Mouse (Mus musculus) hindbrain, embryonic 12.5 days (tissue): ENCODE results near the gene Slc44a5. TPM values are rescaled to one million over a fixed set of nuclear protein-coding genes. Genes with fewer than 3 reads are reported as not detected.

ENCODE experiments used
- ATAC-seq: fragments of 200-750 bp; cut with Nextera tagmentation; 2 replicates; pipeline ENCODE4 v1.8.0; 2017; ENCODE audit warnings: moderate TSS enrichment; ENCODE audit not compliant: low FRiP score
- H3K27ac ChIP-seq: fragments of 300-500 bp; sonication (generic); 2 replicates; pipeline ENCODE4 v1.5.1; 2016; ENCODE audit warnings: mild to moderate bottlenecking
- H3K27me3 ChIP-seq: fragments of 300-500 bp; sonication (generic); 2 replicates; pipeline ENCODE4 v1.6.1; 2016; ENCODE audit warnings: mild to moderate bottlenecking
- H3K36me3 ChIP-seq: fragments of 300-500 bp; sonication (generic); 2 replicates; pipeline ENCODE4 v1.6.1; 2016; ENCODE audit warnings: mild to moderate bottlenecking
- H3K4me1 ChIP-seq: fragments of 300-500 bp; sonication (generic); 2 replicates; pipeline ENCODE4 v1.6.1; 2016
- H3K4me2 ChIP-seq: fragments of 300-500 bp; sonication (generic); replicated peaks from 2 replicates; pipeline ENCODE4 v1.6.1; 2016; ENCODE audit warnings: mild to moderate bottlenecking
- H3K4me3 ChIP-seq: fragments of 300-500 bp; sonication (generic); 2 replicates; pipeline ENCODE4 v1.5.1; 2016; ENCODE audit warnings: mild to moderate bottlenecking
- H3K9ac ChIP-seq: fragments of 300-500 bp; sonication (generic); 2 replicates; pipeline ENCODE4 v1.6.1; 2016; ENCODE audit warnings: mild to moderate bottlenecking, moderate library complexity
- H3K9me3 ChIP-seq: fragments of 300-500 bp; sonication (generic); replicated peaks from 2 replicates; pipeline ENCODE4 v1.6.1; 2016; ENCODE audit warnings: mild to moderate bottlenecking
- WGBS: fragments of 180-500 bp; shearing (Covaris S2); methylation state at CpG from one replicate; pipeline ENCODE4 v1.1.7; 2016; 5-methylcytosine and 5-hydroxymethylcytosine counted together
- polyA plus RNA-seq: library from polyadenylated mRNA; unstranded; fragments of >200 nt; fragmentation: Nextera tagmentation; extraction: Ambion mirVana; gene quantifications from 2 replicates; pipeline ENCODE4 v1.2.1, GENCODE M21; 2016

Slc44a5 gene
- polyA plus RNA-seq, 1 experiment from 2014 or later = 5.7 TPM

DNA sequence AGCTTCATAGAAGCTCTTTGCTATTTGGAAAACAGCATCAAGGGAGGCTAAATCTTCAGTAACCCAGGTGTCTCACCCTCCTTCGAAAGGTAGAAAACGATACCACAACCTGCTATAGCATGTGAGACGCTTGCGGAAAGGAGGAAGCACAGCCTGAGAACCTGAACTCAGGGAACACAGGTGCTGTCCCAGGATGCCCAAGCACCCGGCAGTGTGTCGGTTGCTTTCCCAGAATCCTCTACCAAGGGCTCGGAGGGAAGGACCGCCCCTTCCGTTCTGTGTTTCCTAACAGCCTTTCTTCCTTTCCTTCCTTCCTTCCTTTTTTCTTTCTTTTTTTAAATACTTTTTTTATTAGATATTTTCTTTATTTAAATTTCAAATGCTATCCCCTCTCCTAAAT lies 326.8 kb downstream of the Slc44a5 start:
- no peak overlapping the region for H3K4me2 ChIP-seq
- H3K27ac ChIP-seq = no peak overlapping the region
- WGBS = 89% methylated on average over 9 of the region's 9 CpGs
- no peaks in the 10 kb centered on the region for H3K27me3 ChIP-seq
- no peak overlapping the region for H3K4me3 ChIP-seq
- H3K9ac ChIP-seq = no peak overlapping the region
- no peak for ATAC-seq
- H3K4me1 ChIP-seq = no peaks in the 10 kb centered on the region
- H3K36me3 ChIP-seq = no peaks in the 10 kb centered on the region
- H3K9me3 ChIP-seq = no peaks in the 10 kb centered on the region

DNA sequence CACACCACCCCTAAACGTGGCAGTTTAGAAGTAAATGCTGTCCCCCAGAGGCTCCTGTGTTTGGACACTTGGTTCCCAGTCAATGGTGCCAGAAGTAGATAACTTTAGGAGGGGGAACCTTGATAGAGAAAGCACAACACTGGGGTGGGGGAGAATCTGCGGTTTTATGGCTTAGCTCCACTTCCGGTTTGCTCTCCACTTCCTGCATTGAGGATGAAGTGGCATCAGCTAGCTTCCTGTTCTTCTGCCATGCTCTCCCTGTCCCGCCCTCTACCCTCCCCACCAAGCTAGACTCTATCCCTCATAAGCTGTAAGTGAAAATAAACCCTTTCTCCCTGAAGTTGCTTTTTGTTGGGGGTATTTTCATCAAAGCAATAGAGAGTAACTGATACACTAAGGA lies 327.9 kb downstream of the Slc44a5 start:
- Histone ChIP-seq H3K4me3 (no peak overlapping the region), H3K4me1 (no peaks in the 10 kb centered on the region), H3K4me2 (no peak overlapping the region), H3K27me3 (no peaks in the 10 kb centered on the region), H3K36me3 (no peaks in the 10 kb centered on the region), H3K9me3 (no peaks in the 10 kb centered on the region), H3K27ac (no peak overlapping the region), H3K9ac (no peak overlapping the region)
- no peak for ATAC-seq
- 81% methylated on average over 4 of the region's 4 CpGs for WGBS

DNA sequence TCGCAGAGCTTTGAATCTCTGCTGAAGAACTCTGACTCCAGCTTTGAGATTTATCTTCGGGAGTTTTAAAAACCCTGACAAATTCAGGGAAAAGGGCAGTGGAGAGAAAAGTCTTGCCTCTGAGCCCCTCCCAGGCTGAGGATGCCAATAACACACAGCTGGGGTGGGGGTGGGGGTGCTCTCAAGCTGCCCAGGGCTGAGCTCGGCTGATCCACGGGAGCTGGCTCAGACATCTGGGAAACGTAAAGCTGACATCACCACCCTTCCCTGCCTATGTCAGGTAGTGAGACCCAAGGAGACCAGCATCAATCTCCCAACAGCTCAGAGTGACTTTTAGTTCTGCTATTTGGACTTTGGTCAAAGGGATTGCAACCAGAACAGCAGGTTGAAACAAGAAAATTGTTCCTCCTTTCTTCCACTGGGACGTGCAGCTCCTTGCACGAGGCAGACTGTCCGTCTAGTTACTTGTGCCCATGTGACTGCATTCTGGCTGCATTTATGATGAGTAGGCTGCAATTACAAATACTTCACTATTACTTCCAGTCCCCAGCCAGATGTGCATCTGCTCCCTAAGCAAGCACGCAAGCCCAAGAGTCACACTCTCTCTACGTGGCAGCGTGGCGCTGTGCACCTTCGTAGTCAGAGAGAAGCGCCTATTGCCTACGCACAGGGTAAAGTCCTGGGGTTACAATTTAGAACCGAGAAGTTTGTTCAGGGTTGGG lies 332.1 kb downstream of the Slc44a5 start:
- Histone ChIP-seq H3K4me2 (no peak overlapping the region), H3K4me3 (no peak overlapping the region), H3K4me1 (no peaks in the 10 kb centered on the region), H3K36me3 (no peaks in the 10 kb centered on the region), H3K27me3 (no peaks in the 10 kb centered on the region), H3K27ac (no peak overlapping the region), H3K9me3 (no peaks in the 10 kb centered on the region), H3K9ac (no peak overlapping the region)
- ATAC-seq = no peak
- 77% methylated on average over 16 of the region's 16 CpGs for WGBS

DNA sequence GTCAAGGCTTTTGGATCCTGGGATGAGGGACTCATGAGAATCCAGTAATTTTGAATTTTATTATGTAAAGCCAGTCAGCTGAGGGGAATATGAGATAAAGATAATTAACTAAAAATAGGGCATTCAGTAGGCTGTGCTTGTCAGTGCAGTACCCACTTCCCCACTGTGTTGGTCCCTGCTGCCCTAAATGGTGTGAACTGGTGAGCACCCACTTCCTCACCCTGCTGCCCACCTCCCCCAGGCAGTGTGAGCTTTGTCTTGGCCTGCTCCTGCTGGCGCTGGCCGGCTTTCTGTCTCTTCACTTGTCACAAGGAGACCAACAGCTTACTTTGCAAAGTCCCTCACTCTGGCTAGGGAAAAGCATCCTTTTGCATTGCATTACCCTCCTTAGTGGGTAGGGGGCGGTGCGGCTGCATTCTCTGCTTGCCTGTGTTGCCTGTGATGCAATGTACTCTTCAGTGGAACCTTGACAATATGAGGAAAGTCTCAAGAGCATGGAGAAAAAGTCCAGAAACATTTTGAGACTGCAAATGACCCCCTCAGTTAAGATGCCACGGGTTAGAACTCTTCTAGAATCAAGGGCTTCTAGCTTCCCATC lies 344.5 kb downstream of the Slc44a5 start:
- WGBS = 19% methylated on average over 5 of the region's 5 CpGs
- H3K9ac ChIP-seq = no peak overlapping the region
- H3K4me3 ChIP-seq = no peak overlapping the region
- H3K27me3 ChIP-seq = peaks cover 6% of the 10 kb centered on the region
- H3K4me2 ChIP-seq = no peak overlapping the region
- no peaks in the 10 kb centered on the region for H3K9me3 ChIP-seq
- ATAC-seq = no peak
- no peaks in the 10 kb centered on the region for H3K4me1 ChIP-seq
- H3K36me3 ChIP-seq = no peaks in the 10 kb centered on the region
- no peak overlapping the region for H3K27ac ChIP-seq

Other genes with a start within 250 kb of the Slc44a5 start
- gene St6galnac3, start 248.3 kb upstream of the Slc44a5 start, polyA plus RNA-seq = 31.7 and 40.8 TPM in 2 replicates
- 0.13 and 0.14 TPM in 2 replicates for gene Asb17, start 129.2 kb upstream of the Slc44a5 start, polyA plus RNA-seq
- gene Msh4, start 67.3 kb upstream of the Slc44a5 start, polyA plus RNA-seq = 0.06 and 0.17 TPM in 2 replicates
- 36.5 and 37.4 TPM in 2 replicates for gene Rabggtb, start 60.4 kb upstream of the Slc44a5 start, polyA plus RNA-seq
- 61.0 and 68.9 TPM in 2 replicates for gene Acadm, start 28.8 kb upstream of the Slc44a5 start, polyA plus RNA-seq